ENCODE assay signal across 8 mouse cellular contexts in the genomic region with DNA sequence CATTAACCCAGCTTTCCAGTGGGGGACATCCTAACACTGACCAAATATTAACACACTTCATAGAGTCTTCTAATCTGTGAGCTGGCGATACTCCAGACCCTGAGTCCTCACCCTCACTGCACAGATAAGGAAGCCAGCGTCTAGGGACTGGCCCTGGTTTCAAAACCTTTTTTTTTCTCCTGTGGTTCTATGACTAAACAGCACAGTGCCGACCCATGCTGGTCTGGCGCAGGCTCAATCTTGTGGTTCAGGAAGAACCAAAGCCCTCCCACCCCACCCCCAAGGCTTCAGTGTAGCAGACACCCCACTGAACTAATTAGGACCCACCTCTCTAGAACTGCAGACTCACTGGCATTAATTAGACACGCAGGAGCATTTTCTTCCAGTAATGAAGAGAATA.
DNase-seq lines count a peak whose midpoint lies in the region; ATAC-seq lines count a peak whose summit lies in the region.

No protein-coding gene starts in this region.

- DNase-seq in cerebellum, postnatal 10 days = peak; percentile 46
- no peak for DNase-seq in cerebellum, adult 11-12 months
- DNase-seq in spleen, postnatal 36 days (ENCODE audit: low spot score in 2 of 2) = peak; percentile 23 to 39
- no peak for DNase-seq in spleen, adult 12 weeks (ENCODE audit: low spot score)
- no peak for DNase-seq in left cerebral cortex, postnatal 25 days (ENCODE audit: low spot score in 2 of 2)
- DNase-seq in cerebellum, adult 8-10 months = no peak
- no peak for DNase-seq in thymus, postnatal 25 days

- intact Hi-C loops in left cerebral cortex, postnatal 25 days (cut with DNase I) = no loop called here

- peak; percentile 77 to 80 for ATAC-seq in hematopoietic stem cell, adult 5-6 weeks (replicated peaks in 1 of 2; ENCODE audit: insufficient read depth in 1 of 2, low FRiP score in 2 of 2, low TSS enrichment in 1 of 2, low read depth in 1 of 2, poor library complexity in 2 of 2, severe bottlenecking in 2 of 2)

Comparison
In these comparisons a context has a peak if more than half of its experiments do, and no peak if none do; other contexts are left out.
1. DNase-seq: peak in cerebellum, postnatal 10 days (2 of 2) and spleen, postnatal 36 days (2 of 2); none in cerebellum, adult 11-12 months (single experiment), spleen, adult 12 weeks (single experiment), left cerebral cortex, postnatal 25 days (0 of 2), cerebellum, adult 8-10 months (single experiment) and thymus, postnatal 25 days (single experiment).